Mouse (Mus musculus): ENCODE results near the gene Slc1a2. TPM values are rescaled to one million over a fixed set of nuclear protein-coding genes. Genes with fewer than 3 reads are reported as not detected.

Slc1a2 gene
- polyA plus RNA-seq, 1 experiment from 2014 or later: 1.1 TPM

- 54% methylated on average over 4 of the region's 4 CpGs for WGBS (ENCODE audit: insufficient replicate concordance)
- H3K36me3 ChIP-seq (replicated peaks): no peaks in the 10 kb centered on the region
- no peak for ATAC-seq (ENCODE audit: insufficient read depth)
Observed at GRCm38 (mm10) chr2:102694750-102695149, 36.3 kb downstream of the Slc1a2 start.

GRCm38 (mm10) chr2:102695541-102695940 is 37.1 kb downstream of the Slc1a2 start:
- Histone ChIP-seq H3K36me3 (replicated peaks) (no peaks in the 10 kb centered on the region), H3K9ac (no peak overlapping the region), H3K9me3 (replicated peaks) (no peaks in the 10 kb centered on the region), H3K4me2 (no peak overlapping the region), H3K4me3 (replicated peaks) (no peak overlapping the region), H3K27me3 (no peaks in the 10 kb centered on the region), H3K4me1 (replicated peaks) (0 out of 2 replicates have a peak, but pooled peaks cover 3% of the 10 kb centered on the region), H3K27ac (replicated peaks) (no peak overlapping the region)
- no peak for ATAC-seq (ENCODE audit: insufficient read depth)

More at GRCm38 (mm10) chr2:102694750-102695149, 36.3 kb downstream of the Slc1a2 start:
- Histone ChIP-seq H3K27me3 (no peaks in the 10 kb centered on the region), H3K9ac (no peak overlapping the region), H3K27ac (replicated peaks) (no peak overlapping the region), H3K4me2 (no peak overlapping the region), H3K4me1 (replicated peaks) (0 out of 2 replicates have a peak, but pooled peaks cover 3% of the 10 kb centered on the region), H3K4me3 (replicated peaks) (no peak overlapping the region), H3K9me3 (replicated peaks) (no peaks in the 10 kb centered on the region)

GRCm38 (mm10) chr2:102697732-102698131 is 39.3 kb downstream of the Slc1a2 start:
- H3K9ac ChIP-seq: no peak overlapping the region
- WGBS (ENCODE audit: insufficient replicate concordance): 35% methylated on average over 2 of the region's 2 CpGs
- H3K4me3 ChIP-seq (replicated peaks): no peak overlapping the region
- no peaks in the 10 kb centered on the region for H3K36me3 ChIP-seq (replicated peaks)
- H3K4me1 ChIP-seq (replicated peaks): 0 out of 2 replicates have a peak, but pooled peaks cover 3% of the 10 kb centered on the region
- H3K27me3 ChIP-seq: no peaks in the 10 kb centered on the region; the same call in 1 of the 2 replicates
- H3K27ac ChIP-seq (replicated peaks): no peak overlapping the region
- no peak for ATAC-seq (ENCODE audit: insufficient read depth)
- no peak overlapping the region for H3K4me2 ChIP-seq
- no peaks in the 10 kb centered on the region for H3K9me3 ChIP-seq (replicated peaks)

GRCm38 (mm10) chr2:102699921-102700320 is 41.5 kb downstream of the Slc1a2 start:
- Histone ChIP-seq H3K9me3 (replicated peaks) (no peaks in the 10 kb centered on the region), H3K4me1 (replicated peaks) (no peaks in the 10 kb centered on the region), H3K4me3 (replicated peaks) (no peak overlapping the region), H3K9ac (no peak overlapping the region), H3K27me3 (peaks cover 2% of the 10 kb centered on the region; the same call in 1 of the 2 replicates), H3K4me2 (no peak overlapping the region), H3K27ac (replicated peaks) (no peak overlapping the region), H3K36me3 (replicated peaks) (no peaks in the 10 kb centered on the region)
- 63% methylated on average over 7 of the region's 7 CpGs for WGBS (ENCODE audit: insufficient replicate concordance)
- no peak for ATAC-seq (ENCODE audit: insufficient read depth)

- Histone ChIP-seq H3K4me3 (replicated peaks) (no peak overlapping the region), H3K4me1 (replicated peaks) (no peaks in the 10 kb centered on the region), H3K27ac (replicated peaks) (no peak overlapping the region), H3K36me3 (replicated peaks) (no peaks in the 10 kb centered on the region), H3K9ac (no peak overlapping the region), H3K9me3 (replicated peaks) (no peaks in the 10 kb centered on the region), H3K4me2 (no peak overlapping the region), H3K27me3 (peaks cover 2% of the 10 kb centered on the region; the same call in 1 of the 2 replicates)
- ATAC-seq (ENCODE audit: insufficient read depth): no peak
- 74% methylated on average over 2 of the region's 2 CpGs for WGBS (ENCODE audit: insufficient replicate concordance)
Observed at GRCm38 (mm10) chr2:102700695-102701094, 42.2 kb downstream of the Slc1a2 start.

GRCm38 (mm10) chr2:102701382-102701781 is 42.9 kb downstream of the Slc1a2 start:
- no peak for ATAC-seq (ENCODE audit: insufficient read depth)

GRCm38 (mm10) chr2:102703556-102703955 is 45.1 kb downstream of the Slc1a2 start:
- H3K9ac ChIP-seq: no peak overlapping the region
- H3K27me3 ChIP-seq: peaks cover 3% of the 10 kb centered on the region; the same call in 1 of the 2 replicates
- no peak overlapping the region for H3K4me2 ChIP-seq
- no peaks in the 10 kb centered on the region for H3K4me1 ChIP-seq (replicated peaks)
- no peaks in the 10 kb centered on the region for H3K36me3 ChIP-seq (replicated peaks)
- WGBS (ENCODE audit: insufficient replicate concordance): 51% methylated on average over 3 of the region's 3 CpGs
- H3K9me3 ChIP-seq (replicated peaks): no peaks in the 10 kb centered on the region
- no peak for ATAC-seq (ENCODE audit: insufficient read depth)
- no peak overlapping the region for H3K27ac ChIP-seq (replicated peaks)
- no peak overlapping the region for H3K4me3 ChIP-seq (replicated peaks)

More at GRCm38 (mm10) chr2:102701382-102701781, 42.9 kb downstream of the Slc1a2 start:
- H3K4me3 ChIP-seq (replicated peaks): no peak overlapping the region
- no peaks in the 10 kb centered on the region for H3K9me3 ChIP-seq (replicated peaks)
- no peaks in the 10 kb centered on the region for H3K36me3 ChIP-seq (replicated peaks)
- no peak overlapping the region for H3K4me2 ChIP-seq
- no peak overlapping the region for H3K27ac ChIP-seq (replicated peaks)
- no peak overlapping the region for H3K9ac ChIP-seq
- peaks cover 2% of the 10 kb centered on the region; the same call in 1 of the 2 replicates for H3K27me3 ChIP-seq
- no peaks in the 10 kb centered on the region for H3K4me1 ChIP-seq (replicated peaks)
- WGBS (ENCODE audit: insufficient replicate concordance): 59% methylated on average over 3 of the region's 3 CpGs

- Histone ChIP-seq H3K27ac (replicated peaks) (no peak overlapping the region), H3K9me3 (replicated peaks) (no peaks in the 10 kb centered on the region), H3K9ac (no peak overlapping the region), H3K27me3 (peaks cover 6% of the 10 kb centered on the region; the same call in 1 of the 2 replicates), H3K36me3 (replicated peaks) (no peaks in the 10 kb centered on the region), H3K4me3 (replicated peaks) (no peak overlapping the region), H3K4me2 (no peak overlapping the region), H3K4me1 (replicated peaks) (no peaks in the 10 kb centered on the region)
- no peak for ATAC-seq (ENCODE audit: insufficient read depth)
- 44% methylated on average over 1 of the region's 1 CpGs for WGBS (ENCODE audit: insufficient replicate concordance)
Observed at GRCm38 (mm10) chr2:102704781-102705180, 46.3 kb downstream of the Slc1a2 start.

GRCm38 (mm10) chr2:102711511-102711910 is 53.1 kb downstream of the Slc1a2 start:
- Histone ChIP-seq H3K36me3 (replicated peaks) (no peaks in the 10 kb centered on the region), H3K27ac (replicated peaks) (no peak overlapping the region), H3K4me3 (replicated peaks) (no peak overlapping the region), H3K4me2 (no peak overlapping the region), H3K27me3 (peaks cover 22% of the 10 kb centered on the region), H3K9ac (no peak overlapping the region), H3K9me3 (replicated peaks) (no peaks in the 10 kb centered on the region), H3K4me1 (replicated peaks) (no peaks in the 10 kb centered on the region)
- WGBS (ENCODE audit: insufficient replicate concordance): 51% methylated on average over 5 of the region's 5 CpGs
- ATAC-seq (ENCODE audit: insufficient read depth): no peak

GRCm38 (mm10) chr2:102712049-102712448 is 53.6 kb downstream of the Slc1a2 start:
- no peak overlapping the region for H3K9ac ChIP-seq
- H3K4me2 ChIP-seq: no peak overlapping the region
- H3K36me3 ChIP-seq (replicated peaks): no peaks in the 10 kb centered on the region
- H3K27ac ChIP-seq (replicated peaks): no peak overlapping the region
- WGBS (ENCODE audit: insufficient replicate concordance): 45% methylated on average over 4 of the region's 4 CpGs
- H3K4me3 ChIP-seq (replicated peaks): no peak overlapping the region
- no peaks in the 10 kb centered on the region for H3K9me3 ChIP-seq (replicated peaks)
- no peak for ATAC-seq (ENCODE audit: insufficient read depth)
- no peaks in the 10 kb centered on the region for H3K4me1 ChIP-seq (replicated peaks)
- peaks cover 22% of the 10 kb centered on the region for H3K27me3 ChIP-seq

GRCm38 (mm10) chr2:102712678-102713628 is 54.5 kb downstream of the Slc1a2 start:
- ATAC-seq (ENCODE audit: insufficient read depth): no peak
- Histone ChIP-seq H3K9me3 (replicated peaks) (no peaks in the 10 kb centered on the region), H3K9ac (no peak overlapping the region), H3K27ac (replicated peaks) (no peak overlapping the region), H3K36me3 (replicated peaks) (no peaks in the 10 kb centered on the region), H3K27me3 (peaks cover 22% of the 10 kb centered on the region), H3K4me1 (replicated peaks) (no peaks in the 10 kb centered on the region), H3K4me2 (no peak overlapping the region), H3K4me3 (replicated peaks) (no peak overlapping the region)
- WGBS (ENCODE audit: insufficient replicate concordance): 50% methylated on average over 7 of the region's 7 CpGs

All from liver, embryonic 15.5 days (tissue).